Mouse (Mus musculus): ENCODE data around the gene Gstm1. TPM values are rescaled to one million over a fixed set of nuclear protein-coding genes. Genes with fewer than 3 reads are reported as not detected.

Gene Gstm1
- total and polyA plus RNA-seq, 2 experiments from 2014 or later: 174 to 429 TPM

DNA sequence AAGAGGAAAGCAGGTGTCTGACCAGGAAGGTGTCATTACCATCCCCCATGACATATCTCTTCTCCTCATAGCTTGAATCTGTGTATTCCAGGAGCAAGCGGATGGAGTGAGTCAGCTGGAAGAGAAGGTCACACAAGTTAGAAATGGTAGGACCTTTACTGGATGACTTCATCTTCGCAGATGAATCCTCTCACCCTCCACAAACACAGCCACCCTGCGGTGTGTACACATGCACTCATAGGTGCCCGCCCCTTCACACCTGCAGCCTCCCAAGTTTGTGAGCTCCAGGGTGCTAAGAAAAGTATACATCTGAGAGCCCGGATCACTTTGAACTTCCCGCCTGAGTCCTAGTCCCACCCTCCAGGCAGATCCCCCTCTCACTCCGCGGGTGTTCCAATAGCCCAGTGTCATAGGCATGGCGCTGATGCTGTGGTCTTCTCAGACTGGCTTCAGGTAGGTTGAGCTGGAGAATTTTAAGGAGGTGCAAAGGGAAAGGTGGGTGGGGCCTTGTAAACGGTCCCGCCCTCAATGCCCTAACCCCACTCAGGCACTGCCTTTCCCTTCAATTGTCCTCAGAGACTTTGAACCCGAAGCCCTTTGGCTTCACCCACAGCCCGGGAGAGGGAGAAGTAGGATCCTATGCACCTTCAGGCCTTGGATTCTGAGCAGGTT, 48.9 kb downstream of the Gstm1 start, which contains the start of gene Gstm3:
Gene Gstm3 (minus strand): TSS at position 560 of the 672 bp plus-strand sequence.
- no peak within 1 kb of the TSS for H3K27ac ChIP-seq
- no peaks in the 10 kb centered on the region for H3K27me3 ChIP-seq (ENCODE audit: insufficient read depth, low read length)
- ATAC-seq (no peak), DNase-seq (ENCODE audit: low spot score) (no peak)
- WGBS: 70% methylated on average over 13 of the region's 13 CpGs
- no peaks in the 10 kb centered on the region for H3K36me3 ChIP-seq (ENCODE audit: insufficient read depth, low read length)
- no peak within 1 kb of the TSS for H3K4me2 ChIP-seq (ENCODE audit: low read depth, low read length)
- H3K4me1 ChIP-seq (ENCODE audit: insufficient read depth, low read length): 0 out of 2 replicates have a peak, but pooled peaks cover 3% of the 10 kb centered on the region
- no peaks in the 10 kb centered on the region for H3K9me3 ChIP-seq (ENCODE audit: low read length)
- H3K4me3 ChIP-seq (ENCODE audit: low read length): no peak within 1 kb of the TSS
- H3K9ac ChIP-seq (replicated peaks; ENCODE audit: low read length): no peak within 1 kb of the TSS
- TF ChIP-seq CTCF (IDR thresholded peaks at IDR 0.05; ENCODE audit: low read depth): no peak

DNA sequence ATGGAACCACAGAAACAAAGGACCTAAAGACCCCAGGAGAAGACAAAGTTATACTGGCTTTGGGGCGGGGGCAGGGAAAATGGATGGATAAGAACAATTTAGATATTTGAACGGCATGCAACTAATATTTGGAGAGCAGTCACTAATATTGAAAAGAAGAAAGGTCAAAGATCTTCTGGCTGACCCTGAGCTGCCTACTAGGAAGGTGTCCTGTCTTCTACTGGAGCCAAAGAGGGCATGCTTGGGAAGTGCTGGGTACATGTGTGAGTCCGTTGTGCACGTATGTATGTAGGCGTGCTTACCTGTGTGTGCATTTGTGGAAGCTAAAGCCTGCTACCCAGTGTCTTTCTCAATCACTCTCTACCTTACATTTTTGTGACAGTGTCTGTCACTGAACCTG, 51.1 kb downstream of the Gstm1 start:
- H3K9me3 ChIP-seq (ENCODE audit: low read length): no peaks in the 10 kb centered on the region
- H3K4me3 ChIP-seq (ENCODE audit: low read length): no peak overlapping the region
- no peak overlapping the region for H3K27ac ChIP-seq
- H3K36me3 ChIP-seq (ENCODE audit: insufficient read depth, low read length): no peaks in the 10 kb centered on the region
- no peak overlapping the region for H3K4me2 ChIP-seq (ENCODE audit: low read depth, low read length)
- ATAC-seq (no peak), DNase-seq (ENCODE audit: low spot score) (no peak)
- H3K27me3 ChIP-seq (ENCODE audit: insufficient read depth, low read length): no peaks in the 10 kb centered on the region
- no peak overlapping the region for H3K9ac ChIP-seq (replicated peaks; ENCODE audit: low read length)
- TF ChIP-seq CTCF (IDR thresholded peaks at IDR 0.05; ENCODE audit: low read depth): no peak
- 0 out of 2 replicates have a peak, but pooled peaks cover 3% of the 10 kb centered on the region for H3K4me1 ChIP-seq (ENCODE audit: insufficient read depth, low read length)
- 97% methylated on average over 5 of the region's 5 CpGs for WGBS

DNA sequence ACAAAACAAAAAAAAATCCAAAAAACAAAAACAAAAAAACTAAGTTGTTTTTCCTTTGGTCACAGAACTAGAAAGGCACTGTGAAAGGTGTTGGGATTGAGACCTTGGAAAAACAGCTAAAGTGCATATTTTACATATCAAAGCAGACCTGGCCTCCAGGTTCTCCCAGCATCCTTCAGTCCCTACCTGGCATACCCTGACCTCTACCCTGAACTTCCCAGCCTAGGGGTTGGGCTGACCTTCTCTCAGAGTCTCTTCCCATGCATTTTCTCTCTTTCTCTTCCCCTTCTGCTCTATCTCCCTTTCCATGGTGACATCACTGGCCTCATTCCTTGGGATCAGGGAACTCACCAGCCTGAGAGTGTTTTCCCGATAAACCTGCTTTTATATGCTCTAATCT, 52.2 kb downstream of the Gstm1 start:
- Histone ChIP-seq H3K9ac (replicated peaks; ENCODE audit: low read length) (no peak overlapping the region), H3K27me3 (ENCODE audit: insufficient read depth, low read length) (no peaks in the 10 kb centered on the region), H3K36me3 (ENCODE audit: insufficient read depth, low read length) (no peaks in the 10 kb centered on the region), H3K4me3 (ENCODE audit: low read length) (no peak overlapping the region), H3K4me1 (ENCODE audit: insufficient read depth, low read length) (0 out of 2 replicates have a peak, but pooled peaks cover 3% of the 10 kb centered on the region), H3K9me3 (ENCODE audit: low read length) (no peaks in the 10 kb centered on the region), H3K4me2 (ENCODE audit: low read depth, low read length) (no peak overlapping the region), H3K27ac (no peak overlapping the region)
- DNase-seq (ENCODE audit: low spot score) (no peak), ATAC-seq (no peak)
- TF ChIP-seq CTCF (IDR thresholded peaks at IDR 0.05; ENCODE audit: low read depth): no peak
- WGBS: 72% methylated on average over 1 of the region's 1 CpGs

DNA sequence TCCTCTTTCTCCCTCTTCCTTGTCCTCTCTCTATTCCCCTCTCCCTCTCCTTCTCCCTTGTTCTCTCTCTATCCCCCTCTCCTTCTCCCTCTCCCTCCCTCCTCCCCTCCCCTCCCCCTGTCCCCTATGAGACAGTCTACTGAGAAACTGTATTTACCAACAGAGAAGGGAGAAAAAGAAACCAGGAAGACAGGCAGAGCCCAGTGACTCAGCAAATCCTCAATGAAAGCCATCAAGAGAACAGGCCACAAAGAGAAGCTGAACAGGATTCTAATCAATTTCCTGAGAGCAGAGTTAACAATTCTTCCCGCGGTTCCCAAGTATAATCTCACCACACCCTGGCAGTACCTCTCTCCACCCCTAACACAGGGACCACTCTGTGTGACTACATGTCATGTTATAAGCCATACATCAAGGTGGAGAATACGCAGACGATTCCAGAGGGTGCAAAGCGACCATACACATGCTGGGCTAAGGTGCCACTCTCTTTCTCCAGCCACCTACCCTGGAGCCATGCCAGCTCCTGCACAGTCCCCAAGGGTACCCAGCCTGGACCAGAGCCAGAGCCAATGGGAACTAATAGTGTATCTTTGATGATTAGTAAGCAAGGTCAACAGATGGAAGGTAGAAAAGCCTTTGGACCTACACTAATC, 53.0 kb downstream of the Gstm1 start:
- Histone ChIP-seq H3K4me1 (ENCODE audit: insufficient read depth, low read length) (0 out of 2 replicates have a peak, but pooled peaks cover 3% of the 10 kb centered on the region), H3K4me3 (ENCODE audit: low read length) (no peak overlapping the region), H3K4me2 (ENCODE audit: low read depth, low read length) (no peak overlapping the region), H3K27ac (no peak overlapping the region), H3K9me3 (ENCODE audit: low read length) (no peaks in the 10 kb centered on the region), H3K36me3 (ENCODE audit: insufficient read depth, low read length) (no peaks in the 10 kb centered on the region), H3K27me3 (ENCODE audit: insufficient read depth, low read length) (no peaks in the 10 kb centered on the region), H3K9ac (replicated peaks; ENCODE audit: low read length) (no peak overlapping the region)
- TF ChIP-seq CTCF (IDR thresholded peaks at IDR 0.05; ENCODE audit: low read depth): no peak
- no peak for DNase-seq (ENCODE audit: low spot score)
- ATAC-seq: peak; percentile 24; the same call in 1 of the 2 replicates
- WGBS: 72% methylated on average over 5 of the region's 5 CpGs

DNA sequence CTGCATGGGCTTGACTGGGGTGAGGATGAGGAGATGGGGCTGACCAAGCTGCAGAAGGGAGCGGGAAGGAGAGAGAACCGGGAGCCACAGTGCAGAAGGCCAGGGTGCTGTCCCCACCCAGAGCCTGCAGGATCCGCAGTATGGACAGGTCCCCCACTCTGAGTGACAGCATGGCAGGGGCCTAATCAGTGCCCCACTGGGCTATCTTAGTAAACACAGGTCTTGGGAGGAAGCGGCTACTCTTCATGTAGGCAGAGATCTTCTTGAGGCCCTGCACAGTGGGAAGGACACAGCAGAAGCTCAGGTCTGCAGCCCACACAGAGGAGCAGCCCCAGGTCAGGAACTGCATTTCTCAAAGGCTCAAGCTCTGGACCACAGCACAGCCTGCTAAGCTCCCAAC, 53.7 kb downstream of the Gstm1 start:
- 85% methylated on average over 4 of the region's 4 CpGs for WGBS

More for the DNA sequence above, 53.7 kb downstream of the Gstm1 start:
- Histone ChIP-seq H3K9ac (replicated peaks; ENCODE audit: low read length) (no peak overlapping the region), H3K4me1 (ENCODE audit: insufficient read depth, low read length) (0 out of 2 replicates have a peak, but pooled peaks cover 3% of the 10 kb centered on the region), H3K27me3 (ENCODE audit: insufficient read depth, low read length) (no peaks in the 10 kb centered on the region), H3K4me2 (ENCODE audit: low read depth, low read length) (no peak overlapping the region), H3K36me3 (ENCODE audit: insufficient read depth, low read length) (no peaks in the 10 kb centered on the region), H3K4me3 (ENCODE audit: low read length) (no peak overlapping the region), H3K9me3 (ENCODE audit: low read length) (no peaks in the 10 kb centered on the region), H3K27ac (no peak overlapping the region)
- no peak for TF ChIP-seq CTCF (IDR thresholded peaks at IDR 0.05; ENCODE audit: low read depth)
- ATAC-seq: no peak
- no peak for DNase-seq (ENCODE audit: low spot score)

Other genes with a start within 250 kb of the Gstm1 start
- gene Eps8l3, start 140.7 kb downstream of the Gstm1 start, total RNA-seq (2014; rRNA removed): not detected in 2 replicates
- not detected in 2 replicates for gene Eps8l3, start 140.7 kb downstream of the Gstm1 start, polyA plus RNA-seq (2015; fragmentation: Nextera tagmentation; extraction: Ambion mirVana)
- gene Gstm5, start 122.2 kb downstream of the Gstm1 start, total RNA-seq (2014; rRNA removed): 164 and 179 TPM in 2 replicates
- 383 and 384 TPM in 2 replicates for gene Gstm5, start 122.2 kb downstream of the Gstm1 start, polyA plus RNA-seq (2015; fragmentation: Nextera tagmentation; extraction: Ambion mirVana)
- 29.8 and 41.1 TPM in 2 replicates for gene Gstm7, start 86.2 kb downstream of the Gstm1 start, total RNA-seq (2014; rRNA removed)
- 39.0 and 39.7 TPM in 2 replicates for gene Gstm7, start 86.2 kb downstream of the Gstm1 start, polyA plus RNA-seq (2015; fragmentation: Nextera tagmentation; extraction: Ambion mirVana)
- gene Gstm6, start 74.2 kb downstream of the Gstm1 start, total RNA-seq (2014; rRNA removed): 8.7 and 18.9 TPM in 2 replicates
- 12.6 and 15.5 TPM in 2 replicates for gene Gstm6, start 74.2 kb downstream of the Gstm1 start, polyA plus RNA-seq (2015; fragmentation: Nextera tagmentation; extraction: Ambion mirVana)
- gene Gstm3, start 48.7 kb downstream of the Gstm1 start, total RNA-seq (2014; rRNA removed): not detected in 2 replicates
- 0.15 TPM in 1 of 2 replicates, not detected in the other for gene Gstm3, start 48.7 kb downstream of the Gstm1 start, polyA plus RNA-seq (2015; fragmentation: Nextera tagmentation; extraction: Ambion mirVana)
- 5.3 and 6.1 TPM in 2 replicates for gene Gstm2, start 31.5 kb downstream of the Gstm1 start, total RNA-seq (2014; rRNA removed)
- gene Gstm2, start 31.5 kb downstream of the Gstm1 start, polyA plus RNA-seq (2015; fragmentation: Nextera tagmentation; extraction: Ambion mirVana): 18.7 and 20.0 TPM in 2 replicates
- gene Gstm4, start 26.9 kb upstream of the Gstm1 start, total RNA-seq (2014; rRNA removed): 6.7 and 6.9 TPM in 2 replicates
- gene Gstm4, start 26.9 kb upstream of the Gstm1 start, polyA plus RNA-seq (2015; fragmentation: Nextera tagmentation; extraction: Ambion mirVana): 22.5 and 23.0 TPM in 2 replicates
- 56.6 and 58.4 TPM in 2 replicates for gene Ampd2, start 68.7 kb upstream of the Gstm1 start, total RNA-seq (2014; rRNA removed)
- 40.3 and 43.2 TPM in 2 replicates for gene Ampd2, start 68.7 kb upstream of the Gstm1 start, polyA plus RNA-seq (2015; fragmentation: Nextera tagmentation; extraction: Ambion mirVana)
- gene Gnat2, start 74.8 kb upstream of the Gstm1 start, total RNA-seq (2014; rRNA removed): not detected in 2 replicates
- 0.10 and 0.25 TPM in 2 replicates for gene Gnat2, start 74.8 kb upstream of the Gstm1 start, polyA plus RNA-seq (2015; fragmentation: Nextera tagmentation; extraction: Ambion mirVana)
- 61.0 and 66.6 TPM in 2 replicates for gene Gnai3, start 128.2 kb upstream of the Gstm1 start, total RNA-seq (2014; rRNA removed)
- 97.9 and 100 TPM in 2 replicates for gene Gnai3, start 128.2 kb upstream of the Gstm1 start, polyA plus RNA-seq (2015; fragmentation: Nextera tagmentation; extraction: Ambion mirVana)
- 12.2 and 12.4 TPM in 2 replicates for gene Gpr61, start 136.9 kb upstream of the Gstm1 start, total RNA-seq (2014; rRNA removed)
- gene Gpr61, start 136.9 kb upstream of the Gstm1 start, polyA plus RNA-seq (2015; fragmentation: Nextera tagmentation; extraction: Ambion mirVana): 6.1 and 6.8 TPM in 2 replicates
- 36.6 and 37.3 TPM in 2 replicates for gene Amigo1, start 168.4 kb upstream of the Gstm1 start, total RNA-seq (2014; rRNA removed)
- gene Amigo1, start 168.4 kb upstream of the Gstm1 start, polyA plus RNA-seq (2015; fragmentation: Nextera tagmentation; extraction: Ambion mirVana): 10.7 and 11.3 TPM in 2 replicates
- gene Cyb561d1, start 183.2 kb upstream of the Gstm1 start, total RNA-seq (2014; rRNA removed): 3.8 and 4.2 TPM in 2 replicates
- gene Cyb561d1, start 183.2 kb upstream of the Gstm1 start, polyA plus RNA-seq (2015; fragmentation: Nextera tagmentation; extraction: Ambion mirVana): 3.1 and 3.3 TPM in 2 replicates
- 18.4 and 20.8 TPM in 2 replicates for gene Atxn7l2, start 193.0 kb upstream of the Gstm1 start, total RNA-seq (2014; rRNA removed)
- gene Atxn7l2, start 193.0 kb upstream of the Gstm1 start, polyA plus RNA-seq (2015; fragmentation: Nextera tagmentation; extraction: Ambion mirVana): 15.1 and 15.4 TPM in 2 replicates
- gene Sypl2, start 208.7 kb upstream of the Gstm1 start, total RNA-seq (2014; rRNA removed): 1.5 and 1.9 TPM in 2 replicates
- 0.75 and 0.81 TPM in 2 replicates for gene Sypl2, start 208.7 kb upstream of the Gstm1 start, polyA plus RNA-seq (2015; fragmentation: Nextera tagmentation; extraction: Ambion mirVana)
- gene Psma5, start 239.0 kb upstream of the Gstm1 start, total RNA-seq (2014; rRNA removed): 81.8 and 93.6 TPM in 2 replicates
- 232 and 238 TPM in 2 replicates for gene Psma5, start 239.0 kb upstream of the Gstm1 start, polyA plus RNA-seq (2015; fragmentation: Nextera tagmentation; extraction: Ambion mirVana)

Data from hindbrain, postnatal 0 days (tissue).